Mouse (Mus musculus) lung, postnatal 0 days (tissue): Measurements from ENCODE around the gene Dkk3. TPM values are rescaled to one million over a fixed set of nuclear protein-coding genes. Genes with fewer than 3 reads are reported as not detected.

Experiments used
- ATAC-seq: fragments of 200-750 bp; cut with Nextera tagmentation; 2 replicates; pipeline ENCODE4 v1.8.0; 2017; ENCODE audit warnings: moderate library complexity
- DNase-seq: peaks from one replicate; pipeline ENCODE4 v3.0.0-alpha.2; 2016; ENCODE audit warnings: low spot score
- H3K27ac ChIP-seq: fragments of 300-500 bp; sonication (generic); 2 replicates; pipeline ENCODE4 v1.5.1; 2014; ENCODE audit warnings: antibody characterized with exemption, mild to moderate bottlenecking, low read length, mixed read lengths
- H3K27me3 ChIP-seq: fragments of 300-500 bp; sonication (generic); replicated peaks from 2 replicates; pipeline ENCODE4 v1.6.1; 2014; ENCODE audit warnings: low read length, mixed read lengths; ENCODE audit not compliant: insufficient read depth
- H3K36me3 ChIP-seq: fragments of 300-500 bp; sonication (generic); 2 replicates; pipeline ENCODE4 v1.6.1; 2014; ENCODE audit warnings: low read length, mixed read lengths; ENCODE audit not compliant: insufficient read depth
- H3K4me1 ChIP-seq: fragments of 300-500 bp; sonication (generic); 2 replicates; pipeline ENCODE4 v1.6.1; 2014; ENCODE audit warnings: antibody characterized with exemption, low read depth, low read length, mixed read lengths; ENCODE audit not compliant: insufficient read depth
- H3K4me2 ChIP-seq: fragments of 300-500 bp; sonication (generic); replicated peaks from 2 replicates; pipeline ENCODE4 v1.6.1; 2014; ENCODE audit warnings: low read depth, mild to moderate bottlenecking, low read length, moderate library complexity, mixed read lengths
- H3K4me3 ChIP-seq: fragments of 300-500 bp; sonication (generic); 2 replicates; pipeline ENCODE4 v1.5.1; 2014; ENCODE audit warnings: low read depth, low read length
- H3K9ac ChIP-seq: fragments of 300-500 bp; sonication (generic); replicated peaks from 2 replicates; pipeline ENCODE4 v1.6.1; 2014; ENCODE audit warnings: low read depth, mild to moderate bottlenecking
- H3K9me3 ChIP-seq: fragments of 300-500 bp; sonication (generic); 2 replicates; pipeline ENCODE4 v1.6.1; 2016; ENCODE audit warnings: low read length, mixed read lengths
- CTCF ChIP-seq: IDR thresholded peaks from 2 replicates; pipeline ENCODE4 v1.5.1; 2016; ENCODE audit warnings: antibody characterized with exemption, mild to moderate bottlenecking
- EP300 ChIP-seq: IDR thresholded peaks from 2 replicates; pipeline ENCODE4 v1.6.1; 2016; ENCODE audit warnings: antibody characterized with exemption, mild to moderate bottlenecking, control low read depth
- WGBS: fragments of 180-500 bp; shearing (Covaris S2); extraction: QIAGEN DNeasy Blood & Tissue Kit; methylation state at CpG from one replicate; pipeline ENCODE4 v1.1.7; 2014; 5-methylcytosine and 5-hydroxymethylcytosine counted together
- polyA plus RNA-seq: library from polyadenylated mRNA; unstranded; fragments of >200 nt; fragmentation: Nextera tagmentation; extraction: Ambion mirVana; gene quantifications from 2 replicates; pipeline ENCODE4 v1.2.1, GENCODE M21; 2015

Dkk3 gene
- polyA plus RNA-seq, 1 experiment from 2014 or later, result 82.5 TPM

- Histone ChIP-seq H3K27ac (no peak overlapping the region), H3K4me3 (no peak overlapping the region), H3K9ac (no peak overlapping the region), H3K27me3 (no peaks in the 10 kb centered on the region), H3K4me2 (no peak overlapping the region), H3K36me3 (no peaks in the 10 kb centered on the region), H3K9me3 (no peaks in the 10 kb centered on the region), H3K4me1 (no peaks in the 10 kb centered on the region)
- TF ChIP-seq EP300, result no peak
- no peak for TF ChIP-seq CTCF
- WGBS, result 94% methylated on average over 3 of the region's 3 CpGs
- no peak for ATAC-seq
- DNase-seq, result no peak
Observed at GRCm38 (mm10) chr7:112130660-112131059, 28.2 kb downstream of the Dkk3 start.

DNA sequence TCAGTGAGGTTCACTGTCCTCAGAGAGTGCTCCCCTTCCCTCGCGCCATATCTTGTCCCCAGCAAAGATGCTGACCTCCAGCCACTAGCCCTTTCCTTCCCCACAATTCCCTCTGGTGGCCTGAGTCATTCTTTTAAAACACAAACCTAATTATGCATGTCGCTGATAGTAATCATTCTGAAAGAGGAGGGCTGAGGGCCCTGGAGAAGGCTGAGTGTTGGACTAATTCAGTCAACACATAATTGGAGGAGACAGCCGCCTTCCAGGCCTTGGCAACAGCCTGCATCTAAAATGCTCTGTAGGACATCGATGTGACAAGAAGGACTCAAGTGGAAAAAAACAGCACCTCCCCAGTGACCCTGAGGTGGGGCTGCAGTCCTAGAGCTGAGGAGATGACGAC, 29.0 kb downstream of the Dkk3 start:
- no peaks in the 10 kb centered on the region for H3K9me3 ChIP-seq
- H3K36me3 ChIP-seq, result no peaks in the 10 kb centered on the region
- H3K4me1 ChIP-seq, result no peaks in the 10 kb centered on the region
- WGBS, result 66% methylated on average over 6 of the region's 6 CpGs
- TF ChIP-seq CTCF (no peak; the same call in 1 of the 2 replicates), EP300 (no peak)
- ATAC-seq (peak; percentile 73), DNase-seq (peak; percentile 68)
- no peak overlapping the region for H3K27ac ChIP-seq
- H3K4me3 ChIP-seq, result no peak overlapping the region
- no peaks in the 10 kb centered on the region for H3K27me3 ChIP-seq
- no peak overlapping the region for H3K4me2 ChIP-seq
- no peak overlapping the region for H3K9ac ChIP-seq

GRCm38 (mm10) chr7:112128810-112129209, 30.0 kb downstream of the Dkk3 start:
- no peaks in the 10 kb centered on the region for H3K4me1 ChIP-seq
- no peaks in the 10 kb centered on the region for H3K36me3 ChIP-seq
- no peak overlapping the region for H3K4me2 ChIP-seq
- 57% methylated on average over 4 of the region's 4 CpGs for WGBS
- TF ChIP-seq EP300, result no peak
- no peak for TF ChIP-seq CTCF
- no peak overlapping the region for H3K27ac ChIP-seq
- ATAC-seq (no peak), DNase-seq (no peak)
- H3K9me3 ChIP-seq, result no peaks in the 10 kb centered on the region
- H3K9ac ChIP-seq, result no peak overlapping the region
- H3K4me3 ChIP-seq, result no peak overlapping the region
- H3K27me3 ChIP-seq, result no peaks in the 10 kb centered on the region

DNA sequence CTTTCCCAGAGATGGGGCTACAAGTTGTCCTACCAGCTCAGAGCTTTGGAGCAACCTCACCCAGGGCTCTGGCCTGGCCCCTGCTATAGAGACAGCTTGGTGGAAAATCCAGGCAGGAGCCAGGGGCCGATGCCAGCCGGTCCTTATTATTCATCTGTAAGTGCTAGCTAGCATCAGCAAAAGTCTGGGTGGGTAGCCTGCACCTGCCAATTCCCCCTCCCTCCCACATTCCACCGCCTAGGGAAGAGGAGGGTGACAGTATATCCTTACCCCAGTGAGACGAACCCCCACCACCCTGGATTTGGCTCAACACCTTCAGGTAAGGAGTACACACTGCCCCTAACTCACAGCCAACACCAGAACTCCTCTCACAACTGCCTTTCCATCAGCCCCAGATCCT, 30.9 kb downstream of the Dkk3 start:
- Histone ChIP-seq H3K27ac (no peak overlapping the region), H3K4me1 (no peaks in the 10 kb centered on the region), H3K9ac (no peak overlapping the region), H3K4me2 (no peak overlapping the region), H3K4me3 (no peak overlapping the region), H3K27me3 (no peaks in the 10 kb centered on the region), H3K9me3 (no peaks in the 10 kb centered on the region), H3K36me3 (no peaks in the 10 kb centered on the region)
- no peak for TF ChIP-seq EP300
- TF ChIP-seq CTCF, result no peak
- ATAC-seq (no peak), DNase-seq (no peak)
- 75% methylated on average over 4 of the region's 4 CpGs for WGBS

DNA sequence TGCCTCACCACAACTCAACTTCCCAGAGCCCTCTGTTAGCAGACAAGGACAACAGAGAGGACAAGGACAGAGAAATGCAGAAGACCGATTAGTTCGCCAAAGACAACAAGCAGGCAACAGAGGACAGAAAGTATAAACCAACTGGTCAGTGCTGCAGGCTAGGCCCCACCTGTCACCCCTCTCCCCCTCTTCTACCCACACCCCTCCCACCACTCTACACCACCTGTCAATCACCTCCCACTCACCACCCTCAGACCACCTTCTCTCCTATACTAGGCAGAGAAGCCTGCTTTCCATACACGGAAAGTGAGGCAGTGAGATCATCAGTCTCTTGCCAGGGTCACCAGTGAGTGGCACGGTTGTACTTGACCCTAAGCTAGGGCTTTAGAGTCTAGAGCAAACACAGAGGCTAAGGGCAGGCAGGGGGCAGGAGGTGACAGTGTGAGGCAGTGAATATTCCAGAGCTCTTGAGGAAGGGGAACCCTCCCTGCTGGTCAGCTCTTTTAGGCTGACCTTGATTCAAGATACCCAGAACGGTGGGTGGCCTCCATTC, 31.7 kb downstream of the Dkk3 start:
- no peak for TF ChIP-seq CTCF
- TF ChIP-seq EP300, result no peak
- no peaks in the 10 kb centered on the region for H3K36me3 ChIP-seq
- ATAC-seq, result no peak
- DNase-seq, result no peak
- H3K9ac ChIP-seq, result no peak overlapping the region
- no peak overlapping the region for H3K27ac ChIP-seq
- no peaks in the 10 kb centered on the region for H3K4me1 ChIP-seq
- H3K27me3 ChIP-seq, result no peaks in the 10 kb centered on the region
- H3K4me2 ChIP-seq, result no peak overlapping the region
- 54% methylated on average over 5 of the region's 5 CpGs for WGBS
- no peak overlapping the region for H3K4me3 ChIP-seq
- no peaks in the 10 kb centered on the region for H3K9me3 ChIP-seq

GRCm38 (mm10) chr7:112125625-112126260, 33.1 kb downstream of the Dkk3 start:
- no peaks in the 10 kb centered on the region for H3K27me3 ChIP-seq
- TF ChIP-seq EP300 (no peak), CTCF (no peak)
- no peak for DNase-seq
- no peaks in the 10 kb centered on the region for H3K9me3 ChIP-seq
- no peaks in the 10 kb centered on the region for H3K4me1 ChIP-seq
- no peak overlapping the region for H3K4me3 ChIP-seq
- H3K9ac ChIP-seq, result no peak overlapping the region
- no peak overlapping the region for H3K27ac ChIP-seq
- no peak for ATAC-seq
- H3K4me2 ChIP-seq, result no peak overlapping the region
- no peaks in the 10 kb centered on the region for H3K36me3 ChIP-seq
- WGBS, result 78% methylated on average over 7 of the region's 7 CpGs
